Mouse (Mus musculus): ENCODE data around the gene Trim24. TPM values are rescaled to one million over a fixed set of nuclear protein-coding genes. Genes with fewer than 3 reads are reported as not detected.
A peak's percentile ranks its signal among the peaks of the same experiment; 100 is the strongest.
"Not testable (repeated sequence)": the region's sequence is repeated elsewhere in the genome, so short reads cannot be mapped to it uniquely, and the experiment has no call there.

The Trim24 gene
- polyA plus RNA-seq (2014; fragmentation: Nextera tagmentation; extraction: Ambion mirVana) = 35.5 and 39.7 TPM in 2 replicates

DNA sequence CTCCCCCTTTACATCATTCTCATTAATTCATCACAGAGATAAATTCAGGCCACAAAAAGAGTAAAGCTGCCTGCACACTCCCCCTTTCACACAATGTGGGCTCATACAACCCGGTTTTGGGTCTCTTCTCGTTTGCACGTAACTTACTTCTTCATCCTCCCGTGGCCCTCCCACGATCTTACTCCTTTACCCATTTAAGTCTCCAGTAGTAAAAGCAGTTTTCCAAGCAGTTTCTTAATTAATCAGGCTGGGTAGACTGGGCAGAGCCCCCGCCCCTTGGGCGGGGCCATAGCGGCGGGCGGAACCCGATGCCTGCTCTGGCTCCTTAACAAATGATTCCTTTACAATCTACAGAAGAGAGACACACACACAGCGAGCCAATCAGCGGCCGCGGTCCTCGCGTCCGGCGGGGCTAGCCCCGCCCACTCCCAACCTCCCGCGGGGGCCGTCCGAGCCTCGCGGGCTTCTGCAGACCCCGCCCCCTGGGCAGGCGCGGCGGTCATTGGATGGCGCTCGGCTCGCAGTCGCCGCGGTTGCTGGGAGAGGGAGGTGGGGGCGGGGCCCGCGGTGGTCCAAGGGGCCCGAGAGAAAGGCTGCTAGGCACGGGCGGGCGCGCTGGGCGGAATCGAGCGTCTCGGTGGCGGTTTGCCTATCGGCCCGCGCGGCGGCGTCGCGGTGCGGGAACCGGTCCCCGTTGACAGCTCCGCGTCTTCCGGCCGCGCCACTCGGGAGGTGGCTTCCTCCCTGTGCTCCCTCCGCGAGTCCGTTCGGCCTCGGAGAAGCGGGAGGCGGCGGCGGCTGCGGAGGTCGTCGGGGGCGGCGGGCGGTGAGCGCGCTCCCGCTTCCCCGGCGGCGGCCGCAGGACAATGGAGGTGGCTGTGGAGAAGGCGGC is at the start of gene Trim24:
TSS of gene Trim24 (plus strand) at position 567 of the 892 bp plus-strand sequence.
- DNase-seq (ENCODE audit: low spot score) = peak; percentile 98
- peak within 1 kb of the TSS; percentile 79 for H3K4me3 ChIP-seq (ENCODE audit: low read depth, low read length)
- H3K27ac ChIP-seq (replicated peaks; ENCODE audit: low read depth, low read length) = peak within 1 kb of the TSS; percentile 97
- peak within 1 kb of the TSS; percentile 34 for H3K4me2 ChIP-seq (ENCODE audit: low read depth, low read length)
- H3K9me3 ChIP-seq (replicated peaks; ENCODE audit: control insufficient read depth, low read length) = peaks cover 10% of the 10 kb centered on the region
- peak within 1 kb of the TSS; percentile 95 for H3K9ac ChIP-seq (replicated peaks; ENCODE audit: low read length)
- no peaks in the 10 kb centered on the region for H3K4me1 ChIP-seq (ENCODE audit: control insufficient read depth, insufficient read depth, low read length)
- H3K27me3 ChIP-seq (ENCODE audit: control insufficient read depth, insufficient read depth, low read length) = no peaks in the 10 kb centered on the region
- H3K36me3 ChIP-seq (replicated peaks; ENCODE audit: control insufficient read depth, insufficient read depth, low read depth, low read length) = no peaks in the 10 kb centered on the region
- peak; percentile 97 for ATAC-seq (replicated peaks; ENCODE audit: insufficient number of reproducible peaks, low FRiP score, low TSS enrichment, low read depth)
- WGBS = under 1% methylated on average over 76 of the region's 89 CpGs

DNA sequence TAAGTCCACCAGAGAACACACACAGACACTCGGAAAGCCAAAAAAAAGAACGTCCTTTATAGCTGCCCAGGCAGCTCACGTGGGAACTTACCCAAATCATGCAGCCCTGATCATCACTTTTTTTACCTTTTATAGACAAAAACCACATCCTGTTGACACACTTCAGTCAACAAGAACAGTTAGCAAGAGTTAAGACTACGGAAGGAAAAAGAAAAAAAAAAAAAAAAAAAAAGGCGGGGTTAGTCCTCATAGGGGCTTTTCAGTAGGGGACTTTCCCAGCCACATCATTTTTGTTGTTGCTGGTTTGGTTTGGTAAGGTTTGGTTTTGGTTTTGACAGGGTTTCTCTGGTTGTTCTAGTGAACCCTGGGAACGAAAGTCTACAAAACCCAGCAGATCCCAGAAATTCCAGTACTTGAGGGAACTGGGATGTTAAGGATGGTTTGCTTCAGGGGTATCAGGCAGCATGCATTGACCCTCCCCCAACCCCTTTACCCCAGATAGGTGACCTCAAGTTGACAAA is 49.0 kb upstream of the Trim24 start:
- H3K4me1 ChIP-seq (ENCODE audit: control insufficient read depth, insufficient read depth, low read length) = no peaks in the 10 kb centered on the region
- no peak overlapping the region for H3K9ac ChIP-seq (replicated peaks; ENCODE audit: low read length)
- H3K4me2 ChIP-seq (ENCODE audit: low read depth, low read length) = no peak overlapping the region
- no peak overlapping the region for H3K27ac ChIP-seq (replicated peaks; ENCODE audit: low read depth, low read length)
- H3K9me3 ChIP-seq (replicated peaks; ENCODE audit: control insufficient read depth, low read length) = no peaks in the 10 kb centered on the region
- no peaks in the 10 kb centered on the region for H3K36me3 ChIP-seq (replicated peaks; ENCODE audit: control insufficient read depth, insufficient read depth, low read depth, low read length)
- WGBS = 88% methylated on average over 6 of the region's 6 CpGs
- no peak overlapping the region for H3K4me3 ChIP-seq (ENCODE audit: low read depth, low read length)
- H3K27me3 ChIP-seq (ENCODE audit: control insufficient read depth, insufficient read depth, low read length) = no peaks in the 10 kb centered on the region
- DNase-seq (ENCODE audit: low spot score) (no peak), ATAC-seq (replicated peaks; ENCODE audit: insufficient number of reproducible peaks, low FRiP score, low TSS enrichment, low read depth) (no peak)

DNA sequence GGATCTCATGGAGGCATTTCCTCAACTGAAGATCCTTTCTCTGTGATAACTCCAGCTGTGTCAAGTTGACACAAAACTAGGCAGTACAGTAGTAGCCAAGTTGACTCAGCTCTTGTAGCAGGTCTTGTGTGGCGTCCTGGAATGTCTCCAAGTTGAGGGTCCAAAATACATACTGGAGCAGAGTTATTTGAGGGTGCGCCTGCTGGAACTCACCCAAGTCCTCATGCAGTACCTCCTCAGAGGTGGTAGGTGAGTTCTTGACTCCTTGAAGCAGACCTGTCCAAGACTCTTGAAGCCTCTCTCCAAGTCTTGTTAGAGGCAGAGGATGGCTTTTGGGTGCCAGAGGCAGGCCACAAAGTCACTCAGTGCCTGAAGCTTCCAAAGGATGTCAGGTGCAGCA is 48.2 kb upstream of the Trim24 start:
- Histone ChIP-seq H3K27me3 (ENCODE audit: control insufficient read depth, insufficient read depth, low read length) (no peaks in the 10 kb centered on the region), H3K4me1 (ENCODE audit: control insufficient read depth, insufficient read depth, low read length) (no peaks in the 10 kb centered on the region), H3K4me2 (ENCODE audit: low read depth, low read length) (no peak overlapping the region), H3K9me3 (replicated peaks; ENCODE audit: control insufficient read depth, low read length) (no peaks in the 10 kb centered on the region), H3K9ac (replicated peaks; ENCODE audit: low read length) (no peak overlapping the region), H3K4me3 (ENCODE audit: low read depth, low read length) (no peak overlapping the region), H3K36me3 (replicated peaks; ENCODE audit: control insufficient read depth, insufficient read depth, low read depth, low read length) (no peaks in the 10 kb centered on the region), H3K27ac (replicated peaks; ENCODE audit: low read depth, low read length) (no peak overlapping the region)
- ATAC-seq (replicated peaks; ENCODE audit: insufficient number of reproducible peaks, low FRiP score, low TSS enrichment, low read depth) = no peak
- WGBS = 91% methylated on average over 2 of the region's 2 CpGs
- no peak for DNase-seq (ENCODE audit: low spot score)

DNA sequence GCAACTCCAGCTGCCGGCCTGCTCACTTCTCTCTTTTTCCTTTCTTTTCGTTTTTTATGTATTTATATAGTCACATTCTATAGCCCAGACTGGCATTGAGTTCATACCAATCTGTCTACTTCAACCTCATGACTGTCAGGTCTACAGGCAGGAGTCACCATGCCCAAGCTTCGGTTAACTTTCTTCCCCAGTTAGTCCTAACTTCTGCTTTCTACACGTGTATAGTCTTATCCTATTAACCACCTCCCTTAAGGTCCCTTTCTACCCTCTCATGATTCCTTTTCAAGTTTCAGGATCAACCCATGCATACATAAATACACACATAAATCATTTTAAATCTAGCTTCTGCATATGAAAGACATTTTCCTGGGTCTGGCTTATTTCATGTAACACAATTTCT is 46.9 kb upstream of the Trim24 start:
- no peaks in the 10 kb centered on the region for H3K36me3 ChIP-seq (replicated peaks; ENCODE audit: control insufficient read depth, insufficient read depth, low read depth, low read length)
- no peak overlapping the region for H3K4me2 ChIP-seq (ENCODE audit: low read depth, low read length)
- no peaks in the 10 kb centered on the region for H3K27me3 ChIP-seq (ENCODE audit: control insufficient read depth, insufficient read depth, low read length)
- no peaks in the 10 kb centered on the region for H3K9me3 ChIP-seq (replicated peaks; ENCODE audit: control insufficient read depth, low read length)
- no peak overlapping the region for H3K27ac ChIP-seq (replicated peaks; ENCODE audit: low read depth, low read length)
- no peak overlapping the region for H3K4me3 ChIP-seq (ENCODE audit: low read depth, low read length)
- DNase-seq (ENCODE audit: low spot score) (no peak), ATAC-seq (replicated peaks; ENCODE audit: insufficient number of reproducible peaks, low FRiP score, low TSS enrichment, low read depth) (no peak)
- 84% methylated on average over 4 of the region's 4 CpGs for WGBS
- no peaks in the 10 kb centered on the region for H3K4me1 ChIP-seq (ENCODE audit: control insufficient read depth, insufficient read depth, low read length)
- no peak overlapping the region for H3K9ac ChIP-seq (replicated peaks; ENCODE audit: low read length)

DNA sequence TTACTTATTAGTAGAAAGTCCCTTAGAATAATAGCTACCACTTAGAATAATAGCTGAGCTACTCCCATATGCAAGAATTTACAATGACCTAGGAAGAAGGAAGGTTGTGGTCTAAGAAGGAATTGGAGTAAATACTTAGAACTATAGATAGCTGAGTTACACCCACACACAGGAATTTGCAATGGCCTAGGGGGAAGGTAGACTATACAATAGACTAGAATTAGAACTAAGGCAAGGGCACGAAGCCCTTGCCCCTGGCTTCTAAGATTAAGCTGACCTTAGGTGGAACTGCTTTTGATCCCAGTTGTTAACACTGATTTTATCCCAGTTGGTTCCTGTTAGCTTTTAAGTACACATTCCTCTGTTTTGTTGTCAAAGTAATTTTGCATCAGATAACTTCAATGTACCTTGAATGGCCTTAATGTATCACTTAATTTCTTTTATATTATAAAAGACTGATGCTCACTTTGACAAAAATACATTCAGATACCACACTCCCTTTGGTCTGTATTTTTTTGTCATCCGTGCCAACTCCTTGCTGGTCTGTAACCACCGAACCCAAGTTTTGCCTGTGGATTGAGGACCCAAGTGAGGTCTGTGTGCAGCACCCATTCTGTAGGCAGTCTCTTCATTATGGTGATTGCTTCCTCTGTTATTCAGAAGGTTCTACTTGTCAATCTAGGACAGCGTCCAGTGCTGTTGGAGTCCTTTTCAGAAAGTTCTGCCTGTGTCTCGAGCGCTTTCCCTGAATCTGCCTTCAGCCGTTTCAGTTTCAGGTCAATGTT is 45.1 kb upstream of the Trim24 start:
- not testable (repeated sequence) for H3K9ac ChIP-seq (replicated peaks; ENCODE audit: low read length); H3K27ac ChIP-seq (replicated peaks; ENCODE audit: low read depth, low read length); H3K4me1 ChIP-seq (ENCODE audit: control insufficient read depth, insufficient read depth, low read length); H3K9me3 ChIP-seq (replicated peaks; ENCODE audit: control insufficient read depth, low read length); H3K27me3 ChIP-seq (ENCODE audit: control insufficient read depth, insufficient read depth, low read length); H3K36me3 ChIP-seq (replicated peaks; ENCODE audit: control insufficient read depth, insufficient read depth, low read depth, low read length); ATAC-seq (replicated peaks; ENCODE audit: insufficient number of reproducible peaks, low FRiP score, low TSS enrichment, low read depth); H3K4me2 ChIP-seq (ENCODE audit: low read depth, low read length); DNase-seq (ENCODE audit: low spot score); H3K4me3 ChIP-seq (ENCODE audit: low read depth, low read length)
- 86% methylated on average over 7 of the region's 7 CpGs for WGBS

DNA sequence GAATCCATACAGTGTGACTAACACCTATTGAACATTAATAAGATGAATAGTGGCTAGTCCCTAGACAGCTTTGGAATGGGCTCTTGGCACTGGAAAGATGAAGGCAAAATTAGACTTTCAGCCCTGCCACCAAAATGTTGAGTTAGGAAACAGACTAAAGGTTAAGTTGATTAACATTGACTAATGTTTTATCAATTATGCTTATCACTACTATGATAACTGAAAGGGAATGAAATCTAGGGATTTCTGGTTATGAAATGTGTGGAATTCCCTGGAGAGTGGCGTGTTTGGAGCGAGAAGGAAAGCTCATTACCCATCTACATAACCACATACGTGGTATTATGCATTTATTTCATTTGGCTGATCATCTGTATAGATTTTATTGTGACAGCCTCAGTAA is 41.7 kb upstream of the Trim24 start:
- no peak overlapping the region for H3K9ac ChIP-seq (replicated peaks; ENCODE audit: low read length)
- 92% methylated on average over 3 of the region's 3 CpGs for WGBS
- H3K9me3 ChIP-seq (replicated peaks; ENCODE audit: control insufficient read depth, low read length) = no peaks in the 10 kb centered on the region

DNA sequence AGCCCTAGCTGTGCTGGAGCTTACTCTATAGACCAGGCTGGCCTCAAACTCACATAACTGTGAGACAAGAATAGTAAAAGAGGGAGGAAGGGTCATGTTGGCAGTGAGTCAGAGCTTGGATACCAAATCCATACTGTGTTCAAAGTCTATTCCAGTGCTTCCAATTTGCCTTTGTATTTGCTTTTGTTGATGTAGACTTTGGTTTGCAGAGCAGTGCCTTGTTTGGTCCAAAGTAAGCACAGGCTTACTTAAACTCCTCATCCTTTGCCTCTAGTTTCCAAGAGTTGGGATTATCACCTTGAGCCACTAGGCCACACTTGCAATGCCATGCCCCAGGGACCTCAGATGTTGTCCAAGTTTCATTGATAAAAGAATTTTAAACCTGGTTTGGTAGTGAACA is 41.0 kb upstream of the Trim24 start:
- ATAC-seq (replicated peaks; ENCODE audit: insufficient number of reproducible peaks, low FRiP score, low TSS enrichment, low read depth) (no peak), DNase-seq (ENCODE audit: low spot score) (no peak)
- Histone ChIP-seq H3K9ac (replicated peaks; ENCODE audit: low read length) (no peak overlapping the region), H3K9me3 (replicated peaks; ENCODE audit: control insufficient read depth, low read length) (no peaks in the 10 kb centered on the region), H3K27ac (replicated peaks; ENCODE audit: low read depth, low read length) (no peak overlapping the region), H3K36me3 (replicated peaks; ENCODE audit: control insufficient read depth, insufficient read depth, low read depth, low read length) (no peaks in the 10 kb centered on the region), H3K4me3 (ENCODE audit: low read depth, low read length) (no peak overlapping the region), H3K4me1 (ENCODE audit: control insufficient read depth, insufficient read depth, low read length) (no peaks in the 10 kb centered on the region), H3K27me3 (ENCODE audit: control insufficient read depth, insufficient read depth, low read length) (no peaks in the 10 kb centered on the region), H3K4me2 (ENCODE audit: low read depth, low read length) (no peak overlapping the region)

More for the DNA sequence above, 41.7 kb upstream of the Trim24 start:
- H3K27me3 ChIP-seq (ENCODE audit: control insufficient read depth, insufficient read depth, low read length) = no peaks in the 10 kb centered on the region
- no peaks in the 10 kb centered on the region for H3K4me1 ChIP-seq (ENCODE audit: control insufficient read depth, insufficient read depth, low read length)
- H3K27ac ChIP-seq (replicated peaks; ENCODE audit: low read depth, low read length) = no peak overlapping the region
- no peak for DNase-seq (ENCODE audit: low spot score)
- no peaks in the 10 kb centered on the region for H3K36me3 ChIP-seq (replicated peaks; ENCODE audit: control insufficient read depth, insufficient read depth, low read depth, low read length)
- no peak overlapping the region for H3K4me3 ChIP-seq (ENCODE audit: low read depth, low read length)
- no peak for ATAC-seq (replicated peaks; ENCODE audit: insufficient number of reproducible peaks, low FRiP score, low TSS enrichment, low read depth)
- H3K4me2 ChIP-seq (ENCODE audit: low read depth, low read length) = no peak overlapping the region

DNA sequence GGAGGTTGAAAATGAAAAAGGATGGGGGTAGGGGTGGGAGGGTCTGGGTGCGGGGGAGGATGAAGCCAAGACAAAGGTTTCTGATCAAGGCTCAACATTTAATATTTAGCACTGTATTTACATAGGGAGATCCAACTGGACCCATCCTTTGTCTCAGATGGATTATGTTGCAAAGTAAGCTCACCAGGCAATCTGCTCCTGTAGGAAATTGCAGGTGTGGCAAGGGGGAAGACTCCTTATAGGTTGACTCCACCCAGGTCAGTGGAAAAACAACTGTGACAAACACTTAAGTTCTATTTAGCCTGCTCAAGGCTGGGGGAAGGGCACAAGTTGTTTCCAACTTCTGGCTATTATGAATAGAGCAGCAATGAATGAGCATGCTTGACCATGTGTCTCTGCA is 36.9 kb upstream of the Trim24 start:
- no peak overlapping the region for H3K4me2 ChIP-seq (ENCODE audit: low read depth, low read length)
- no peaks in the 10 kb centered on the region for H3K36me3 ChIP-seq (replicated peaks; ENCODE audit: control insufficient read depth, insufficient read depth, low read depth, low read length)
- H3K4me1 ChIP-seq (ENCODE audit: control insufficient read depth, insufficient read depth, low read length) = no peaks in the 10 kb centered on the region
- DNase-seq (ENCODE audit: low spot score) = no peak
- no peak overlapping the region for H3K9ac ChIP-seq (replicated peaks; ENCODE audit: low read length)
- no peaks in the 10 kb centered on the region for H3K9me3 ChIP-seq (replicated peaks; ENCODE audit: control insufficient read depth, low read length)
- 92% methylated on average over 1 of the region's 1 CpGs for WGBS
- no peak for ATAC-seq (replicated peaks; ENCODE audit: insufficient number of reproducible peaks, low FRiP score, low TSS enrichment, low read depth)
- no peaks in the 10 kb centered on the region for H3K27me3 ChIP-seq (ENCODE audit: control insufficient read depth, insufficient read depth, low read length)
- H3K27ac ChIP-seq (replicated peaks; ENCODE audit: low read depth, low read length) = no peak overlapping the region
- H3K4me3 ChIP-seq (ENCODE audit: low read depth, low read length) = no peak overlapping the region
